Mouse (Mus musculus) cortical plate, adult 2 months (tissue): ENCODE measurements around the gene Tspan9.

ENCODE experiments used
- CTCF ChIP-seq: fragments of 200-500 bp; IDR thresholded peaks from 2 replicates; pipeline ENCODE4 v1.5.1; 2011; ENCODE audit warnings: mild to moderate bottlenecking, control low read depth, low read length; ENCODE audit not compliant: insufficient read depth; ENCODE audit errors: extremely low read depth
- POLR2A ChIP-seq: fragments of 200-500 bp; IDR thresholded peaks from 2 replicates; pipeline ENCODE4 v1.6.1; 2011; ENCODE audit warnings: mild to moderate bottlenecking, low read length, control low read depth; ENCODE audit not compliant: insufficient read depth; ENCODE audit errors: extremely low read depth

DNA sequence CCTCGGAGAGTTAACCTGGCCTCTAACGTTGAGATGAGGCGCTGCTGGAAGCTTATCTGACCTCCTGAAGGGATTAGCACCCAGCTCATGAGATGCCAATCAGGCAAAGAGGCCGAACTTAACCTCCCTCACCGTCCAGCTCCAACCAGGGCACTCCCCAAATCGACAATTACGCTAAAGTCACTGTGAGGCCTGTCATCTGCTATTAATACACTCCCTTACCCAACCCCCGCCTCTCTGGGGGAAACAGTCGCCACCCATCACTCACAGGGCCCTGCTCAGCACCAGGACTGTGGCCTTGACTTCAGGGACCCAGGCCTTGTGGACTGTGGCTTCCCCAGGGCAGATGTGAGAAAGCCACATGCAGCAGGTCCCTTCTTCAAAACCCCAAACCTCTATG lies 157.0 kb downstream of the Tspan9 start:
- TF ChIP-seq POLR2A (no peak), CTCF (no peak)
